Mouse (Mus musculus) hindbrain, postnatal 0 days (tissue): Measurements from ENCODE around the gene Nudt17. TPM values are rescaled to one million over a fixed set of nuclear protein-coding genes. Genes with fewer than 3 reads are reported as not detected.

Experiments used
- ATAC-seq: fragments of 200-750 bp; cut with Nextera tagmentation; 2 replicates; pipeline ENCODE4 v1.8.0; 2017; ENCODE audit warnings: mild to moderate bottlenecking, moderate TSS enrichment, moderate library complexity
- DNase-seq: peaks from one replicate; pipeline ENCODE4 v3.0.0-alpha.2; 2015; ENCODE audit warnings: low spot score
- H3K27ac ChIP-seq: fragments of 300-500 bp; sonication (generic); 2 replicates; pipeline ENCODE4 v1.5.1; 2014; ENCODE audit warnings: mild to moderate bottlenecking
- H3K27me3 ChIP-seq: fragments of 300-500 bp; sonication (generic); 2 replicates; pipeline ENCODE4 v1.6.1; 2014; ENCODE audit warnings: low read length, mixed read lengths; ENCODE audit not compliant: insufficient read depth
- H3K36me3 ChIP-seq: fragments of 300-500 bp; sonication (generic); 2 replicates; pipeline ENCODE4 v1.6.1; 2014; ENCODE audit warnings: low read length, mixed read lengths; ENCODE audit not compliant: insufficient read depth
- H3K4me1 ChIP-seq: fragments of 300-500 bp; sonication (generic); 2 replicates; pipeline ENCODE4 v1.6.1; 2014; ENCODE audit warnings: antibody characterized with exemption, low read length, mixed read lengths; ENCODE audit not compliant: insufficient read depth
- H3K4me2 ChIP-seq: fragments of 300-500 bp; sonication (generic); 2 replicates; pipeline ENCODE4 v1.6.1; 2014; ENCODE audit warnings: low read depth, mild to moderate bottlenecking, low read length, moderate library complexity, mixed read lengths
- H3K4me3 ChIP-seq: fragments of 300-500 bp; sonication (generic); 2 replicates; pipeline ENCODE4 v1.5.1; 2014; ENCODE audit warnings: low read length
- H3K9ac ChIP-seq: fragments of 300-500 bp; sonication (generic); replicated peaks from 2 replicates; pipeline ENCODE4 v1.6.1; 2014; ENCODE audit warnings: mild to moderate bottlenecking, low read length, moderate library complexity, mixed read lengths
- H3K9me3 ChIP-seq: fragments of 300-500 bp; sonication (generic); 2 replicates; pipeline ENCODE4 v1.6.1; 2016; ENCODE audit warnings: low read length, mixed read lengths
- CTCF ChIP-seq: IDR thresholded peaks from 2 replicates; pipeline ENCODE4 v1.5.1; 2016; ENCODE audit warnings: antibody characterized with exemption, control low read depth, low read depth
- WGBS: fragments of 180-500 bp; shearing (Covaris S2); extraction: QIAGEN DNeasy Blood & Tissue Kit; methylation state at CpG from one replicate; pipeline ENCODE4 v1.1.7; 2014; 5-methylcytosine and 5-hydroxymethylcytosine counted together
- polyA plus RNA-seq: library from polyadenylated mRNA; unstranded; fragments of >200 nt; fragmentation: Nextera tagmentation; extraction: Ambion mirVana; gene quantifications from 2 replicates; pipeline ENCODE4 v1.2.1, GENCODE M21; 2015
- total RNA-seq: library from RNA; depleted of rRNA; stranded (reverse); fragments of >200 nt; gene quantifications from 2 replicates; pipeline ENCODE4 v1.2.3, GENCODE M21; 2014

The Nudt17 gene
- total and polyA plus RNA-seq, 2 experiments from 2014 or later: 13.0 to 17.8 TPM

- Histone ChIP-seq H3K4me1 (no peaks in the 10 kb centered on the region), H3K9me3 (no peaks in the 10 kb centered on the region), H3K27me3 (no peaks in the 10 kb centered on the region), H3K36me3 (peaks cover 45% of the 10 kb centered on the region), H3K4me3 (no peak overlapping the region), H3K27ac (no peak overlapping the region), H3K9ac (no peak overlapping the region), H3K4me2 (no peak overlapping the region)
- ATAC-seq: no peak
- whole genome bisulfite sequencing: 76% methylated on average over 7 of the region's 7 CpGs
- DNase-seq: no peak
- no peak for TF ChIP-seq CTCF
These were observed 1.4 kb downstream of the Nudt17 start for GRCm38 (mm10) chr3:96706984-96707383.

GRCm38 (mm10) chr3:96706217-96706616 is 2.1 kb downstream of the Nudt17 start:
- H3K9ac ChIP-seq: no peak overlapping the region
- H3K9me3 ChIP-seq: no peaks in the 10 kb centered on the region
- H3K27me3 ChIP-seq: no peaks in the 10 kb centered on the region
- no peak overlapping the region for H3K4me3 ChIP-seq
- DNase-seq (no peak), ATAC-seq (no peak)
- no peak for TF ChIP-seq CTCF
- H3K4me1 ChIP-seq: no peaks in the 10 kb centered on the region
- H3K36me3 ChIP-seq: peaks cover 45% of the 10 kb centered on the region
- WGBS: 91% methylated on average over 11 of the region's 11 CpGs
- no peak overlapping the region for H3K27ac ChIP-seq
- no peak overlapping the region for H3K4me2 ChIP-seq

GRCm38 (mm10) chr3:96704778-96705177 is 3.6 kb downstream of the Nudt17 start:
- Histone ChIP-seq H3K27me3 (no peaks in the 10 kb centered on the region), H3K36me3 (peaks cover 40% of the 10 kb centered on the region), H3K4me3 (no peak overlapping the region), H3K9me3 (no peaks in the 10 kb centered on the region), H3K9ac (no peak overlapping the region), H3K4me2 (no peak overlapping the region), H3K27ac (no peak overlapping the region), H3K4me1 (no peaks in the 10 kb centered on the region)
- no peak for DNase-seq
- 67% methylated on average over 11 of the region's 11 CpGs for WGBS
- no peak for ATAC-seq
- peak; percentile 54 for TF ChIP-seq CTCF

- DNase-seq: no peak
- H3K27ac ChIP-seq: no peak overlapping the region
- TF ChIP-seq CTCF: no peak
- peaks cover 6% of the 10 kb centered on the region for H3K4me1 ChIP-seq
- H3K9me3 ChIP-seq: no peaks in the 10 kb centered on the region
- H3K27me3 ChIP-seq: no peaks in the 10 kb centered on the region
- peaks cover 40% of the 10 kb centered on the region for H3K36me3 ChIP-seq
- H3K4me2 ChIP-seq: no peak overlapping the region
- no peak overlapping the region for H3K9ac ChIP-seq
- H3K4me3 ChIP-seq: no peak overlapping the region
- no peak for ATAC-seq
- 80% methylated on average over 4 of the region's 4 CpGs for WGBS
These were observed 7.4 kb downstream of the Nudt17 start for GRCm38 (mm10) chr3:96701003-96701402.

- H3K36me3 ChIP-seq: peaks cover 40% of the 10 kb centered on the region
- H3K27me3 ChIP-seq: no peaks in the 10 kb centered on the region
- no peaks in the 10 kb centered on the region for H3K9me3 ChIP-seq
- H3K4me2 ChIP-seq: no peak overlapping the region
- WGBS: 58% methylated on average over 7 of the region's 7 CpGs
- no peak overlapping the region for H3K9ac ChIP-seq
- H3K4me3 ChIP-seq: no peak overlapping the region
- ATAC-seq (no peak), DNase-seq (peak; percentile 46)
- peak; percentile 56 for TF ChIP-seq CTCF
- no peak overlapping the region for H3K27ac ChIP-seq
- peaks cover 10% of the 10 kb centered on the region for H3K4me1 ChIP-seq
These were observed 8.0 kb downstream of the Nudt17 start for GRCm38 (mm10) chr3:96700376-96700775.

- H3K9me3 ChIP-seq: no peaks in the 10 kb centered on the region
- H3K27me3 ChIP-seq: no peaks in the 10 kb centered on the region
- H3K4me3 ChIP-seq: no peak overlapping the region
- DNase-seq (no peak), ATAC-seq (no peak)
- peaks cover 30% of the 10 kb centered on the region for H3K36me3 ChIP-seq
- peaks cover 10% of the 10 kb centered on the region for H3K4me1 ChIP-seq
- 62% methylated on average over 19 of the region's 19 CpGs for WGBS
- no peak overlapping the region for H3K27ac ChIP-seq
- TF ChIP-seq CTCF: peak; percentile 20
- H3K9ac ChIP-seq: no peak overlapping the region
- H3K4me2 ChIP-seq: no peak overlapping the region
These were observed 9.2 kb downstream of the Nudt17 start for GRCm38 (mm10) chr3:96698993-96699690.
